Mouse (Mus musculus) intestine, embryonic 15.5 days (tissue): Measurements from ENCODE around the gene AI481877. TPM values are rescaled to one million over a fixed set of nuclear protein-coding genes. Genes with fewer than 3 reads are reported as not detected.
A peak's percentile ranks its signal among the peaks of the same experiment; 100 is the strongest.

Source experiments
- ATAC-seq: fragments of 200-750 bp; cut with Nextera tagmentation; 2 replicates; pipeline ENCODE4 v1.8.0; 2017; ENCODE audit warnings: moderate TSS enrichment, moderate library complexity
- H3K27ac ChIP-seq: fragments of 300-500 bp; sonication (generic); 2 replicates; pipeline ENCODE4 v1.5.1; 2015; ENCODE audit warnings: mild to moderate bottlenecking, inconsistent platforms
- H3K27me3 ChIP-seq: fragments of 300-500 bp; sonication (generic); replicated peaks from 2 replicates; pipeline ENCODE4 v1.6.1; 2015; ENCODE audit warnings: inconsistent platforms
- H3K36me3 ChIP-seq: fragments of 300-500 bp; sonication (generic); 2 replicates; pipeline ENCODE4 v1.6.1; 2015; ENCODE audit warnings: inconsistent platforms
- H3K4me1 ChIP-seq: fragments of 300-500 bp; sonication (generic); replicated peaks from 2 replicates; pipeline ENCODE4 v1.6.1; 2015; ENCODE audit warnings: inconsistent platforms
- H3K4me2 ChIP-seq: fragments of 300-500 bp; sonication (generic); replicated peaks from 2 replicates; pipeline ENCODE4 v1.6.1; 2015; ENCODE audit warnings: mild to moderate bottlenecking, inconsistent platforms
- H3K4me3 ChIP-seq: fragments of 300-500 bp; sonication (generic); replicated peaks from 2 replicates; pipeline ENCODE4 v1.5.1; 2015; ENCODE audit warnings: inconsistent platforms
- H3K9ac ChIP-seq: fragments of 300-500 bp; sonication (generic); 2 replicates; pipeline ENCODE4 v1.6.1; 2015; ENCODE audit warnings: inconsistent platforms
- H3K9me3 ChIP-seq: fragments of 300-500 bp; sonication (generic); 2 replicates; pipeline ENCODE4 v1.6.1; 2016; ENCODE audit warnings: inconsistent platforms
- WGBS: fragments of 180-500 bp; shearing (Covaris S2); methylation state at CpG from one replicate; pipeline ENCODE4 v1.1.7; 2015; 5-methylcytosine and 5-hydroxymethylcytosine counted together
- polyA plus RNA-seq: library from polyadenylated mRNA; unstranded; fragments of >200 nt; fragmentation: Nextera tagmentation; extraction: Ambion mirVana; gene quantifications from 2 replicates; pipeline ENCODE4 v1.2.1, GENCODE M21; 2015

Gene AI481877
- polyA plus RNA-seq, 1 experiment from 2014 or later: not detected

DNA sequence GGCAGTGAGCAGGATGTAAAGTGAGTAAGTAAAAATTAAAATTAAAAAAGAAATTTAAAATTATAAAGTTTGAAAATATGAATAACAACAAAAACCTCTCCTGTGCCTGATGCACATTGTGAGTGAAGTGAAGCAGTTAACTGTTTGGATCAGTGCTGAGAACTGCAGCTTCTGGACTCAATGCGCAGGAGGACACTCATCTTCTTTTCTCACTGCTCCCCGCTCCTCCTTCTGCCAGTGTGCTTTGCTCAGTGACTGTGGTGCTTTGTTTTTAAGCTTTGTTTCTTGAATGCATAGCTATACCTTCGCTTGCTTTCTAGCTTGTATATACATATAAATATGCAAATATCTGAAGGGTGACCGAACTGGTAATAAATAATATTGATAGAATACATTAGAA lies 30.1 kb downstream of the AI481877 start:
- Histone ChIP-seq H3K9me3 (no peaks in the 10 kb centered on the region), H3K27ac (no peak overlapping the region), H3K9ac (no peak overlapping the region), H3K27me3 (no peaks in the 10 kb centered on the region), H3K36me3 (no peaks in the 10 kb centered on the region), H3K4me1 (no peaks in the 10 kb centered on the region), H3K4me3 (no peak overlapping the region), H3K4me2 (no peak overlapping the region)
- ATAC-seq: no peak
- WGBS: 80% methylated on average over 4 of the region's 4 CpGs

DNA sequence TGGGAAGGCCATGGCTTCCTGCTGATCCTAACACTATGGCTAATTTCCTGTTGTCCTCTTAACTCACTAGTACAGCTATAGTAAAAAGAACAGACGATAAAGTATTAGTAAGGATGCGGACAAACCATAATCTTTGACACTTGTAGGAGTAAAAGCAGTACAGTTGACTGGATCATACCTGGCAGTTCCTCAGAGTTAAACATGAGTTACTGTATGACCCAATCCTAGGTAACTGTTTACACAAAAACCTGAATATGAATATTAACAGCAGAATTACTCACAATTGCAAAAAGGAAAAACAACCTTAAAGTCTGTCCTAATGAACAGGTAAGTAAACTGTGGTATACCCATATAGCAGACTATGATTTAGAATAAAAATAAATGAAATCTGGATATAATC lies 30.9 kb downstream of the AI481877 start:
- Histone ChIP-seq H3K9ac (no peak overlapping the region), H3K4me1 (no peaks in the 10 kb centered on the region), H3K9me3 (no peaks in the 10 kb centered on the region), H3K36me3 (no peaks in the 10 kb centered on the region), H3K4me2 (no peak overlapping the region), H3K27ac (no peak overlapping the region), H3K4me3 (no peak overlapping the region), H3K27me3 (no peaks in the 10 kb centered on the region)
- WGBS: 78% methylated on average over 2 of the region's 2 CpGs
- no peak for ATAC-seq

DNA sequence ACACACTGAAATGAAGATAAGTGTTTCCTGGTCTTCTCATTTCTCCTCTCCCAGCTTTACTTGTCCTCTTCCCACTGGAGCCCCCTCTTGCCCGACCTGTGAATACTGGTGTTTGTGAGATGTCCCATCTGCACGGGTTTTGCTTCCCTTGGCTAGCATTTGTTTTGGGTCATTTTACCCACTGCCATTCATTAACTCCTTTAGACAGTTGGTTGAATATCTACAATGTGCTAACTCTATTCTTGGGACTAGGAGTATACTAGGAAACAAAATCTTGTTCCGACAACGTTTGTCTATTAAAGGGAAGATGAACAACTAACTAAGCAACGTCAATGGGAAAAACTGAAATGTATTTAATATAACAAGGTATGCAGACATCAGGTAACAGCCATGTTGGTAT lies 32.1 kb downstream of the AI481877 start:
- no peaks in the 10 kb centered on the region for H3K27me3 ChIP-seq
- H3K9me3 ChIP-seq: no peaks in the 10 kb centered on the region
- H3K9ac ChIP-seq: no peak overlapping the region
- no peaks in the 10 kb centered on the region for H3K36me3 ChIP-seq
- H3K27ac ChIP-seq: no peak overlapping the region
- no peaks in the 10 kb centered on the region for H3K4me1 ChIP-seq
- ATAC-seq: no peak
- no peak overlapping the region for H3K4me3 ChIP-seq
- no peak overlapping the region for H3K4me2 ChIP-seq
- 72% methylated on average over 5 of the region's 5 CpGs for WGBS

DNA sequence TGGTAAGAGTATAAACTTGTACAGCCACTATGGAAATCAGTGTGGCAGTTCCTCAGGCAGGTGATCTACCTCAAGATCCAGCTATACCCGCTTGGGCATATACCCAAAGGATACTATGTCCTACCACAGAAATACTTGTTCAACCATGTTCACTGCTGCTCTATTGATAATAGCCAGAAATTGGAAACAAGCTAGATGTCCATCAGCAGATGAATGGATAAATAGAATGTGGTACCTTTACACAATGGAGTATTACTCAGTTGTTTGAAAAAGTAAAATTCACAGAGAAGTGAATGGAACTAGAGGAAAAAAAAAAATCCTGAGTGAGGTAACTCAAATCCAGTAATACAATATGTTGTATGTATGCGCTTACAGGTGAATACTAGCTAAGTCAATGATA lies 34.6 kb downstream of the AI481877 start:
- ATAC-seq: no peak
- Histone ChIP-seq H3K4me1 (no peaks in the 10 kb centered on the region), H3K27ac (no peak overlapping the region), H3K9me3 (no peaks in the 10 kb centered on the region), H3K4me2 (no peak overlapping the region), H3K27me3 (no peaks in the 10 kb centered on the region), H3K4me3 (no peak overlapping the region), H3K36me3 (no peaks in the 10 kb centered on the region), H3K9ac (no peak overlapping the region)
- WGBS: 87% methylated on average over 2 of the region's 2 CpGs

DNA sequence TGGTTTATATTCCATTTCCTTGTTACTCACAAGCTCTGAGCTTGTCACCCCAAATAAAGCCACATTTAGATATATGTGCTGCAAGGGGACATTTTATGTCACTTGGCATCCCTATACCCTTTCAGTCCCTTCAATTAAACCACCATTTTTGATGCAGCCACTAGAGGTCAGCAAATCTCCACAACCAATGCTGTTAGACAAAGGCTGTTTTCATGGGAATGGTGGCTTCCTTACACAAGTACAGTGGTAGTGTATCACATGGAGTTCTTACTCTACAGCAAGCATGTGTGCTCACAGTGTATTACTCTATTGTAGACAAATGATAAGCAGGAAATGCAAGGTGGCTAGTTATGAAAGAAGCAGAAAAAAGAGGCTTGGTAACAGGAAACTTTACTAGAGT lies 42.4 kb downstream of the AI481877 start:
- Histone ChIP-seq H3K4me3 (no peak overlapping the region), H3K9me3 (no peaks in the 10 kb centered on the region), H3K27me3 (no peaks in the 10 kb centered on the region), H3K36me3 (no peaks in the 10 kb centered on the region), H3K9ac (no peak overlapping the region), H3K4me1 (no peaks in the 10 kb centered on the region), H3K27ac (no peak overlapping the region), H3K4me2 (no peak overlapping the region)
- ATAC-seq: peak; percentile 69

- WGBS: 40% methylated on average over 1 of the region's 1 CpGs
- no peaks in the 10 kb centered on the region for H3K27me3 ChIP-seq
- H3K9ac ChIP-seq: no peak overlapping the region
- no peaks in the 10 kb centered on the region for H3K36me3 ChIP-seq
- no peak overlapping the region for H3K27ac ChIP-seq
- H3K4me2 ChIP-seq: no peak overlapping the region
- H3K9me3 ChIP-seq: no peaks in the 10 kb centered on the region
- ATAC-seq: no peak
- no peak overlapping the region for H3K4me3 ChIP-seq
- no peaks in the 10 kb centered on the region for H3K4me1 ChIP-seq
Measured at GRCm38 (mm10) chr4:59089391-59089790, 49.4 kb downstream of the AI481877 start.

- H3K4me1 ChIP-seq: no peaks in the 10 kb centered on the region
- no peaks in the 10 kb centered on the region for H3K9me3 ChIP-seq
- no peak overlapping the region for H3K27ac ChIP-seq
- H3K9ac ChIP-seq: no peak overlapping the region
- WGBS: 81% methylated on average over 2 of the region's 2 CpGs
- no peak for ATAC-seq
- H3K36me3 ChIP-seq: no peaks in the 10 kb centered on the region
- no peaks in the 10 kb centered on the region for H3K27me3 ChIP-seq
- H3K4me2 ChIP-seq: no peak overlapping the region
- H3K4me3 ChIP-seq: no peak overlapping the region
Measured at GRCm38 (mm10) chr4:59083430-59083829, 55.4 kb downstream of the AI481877 start.

DNA sequence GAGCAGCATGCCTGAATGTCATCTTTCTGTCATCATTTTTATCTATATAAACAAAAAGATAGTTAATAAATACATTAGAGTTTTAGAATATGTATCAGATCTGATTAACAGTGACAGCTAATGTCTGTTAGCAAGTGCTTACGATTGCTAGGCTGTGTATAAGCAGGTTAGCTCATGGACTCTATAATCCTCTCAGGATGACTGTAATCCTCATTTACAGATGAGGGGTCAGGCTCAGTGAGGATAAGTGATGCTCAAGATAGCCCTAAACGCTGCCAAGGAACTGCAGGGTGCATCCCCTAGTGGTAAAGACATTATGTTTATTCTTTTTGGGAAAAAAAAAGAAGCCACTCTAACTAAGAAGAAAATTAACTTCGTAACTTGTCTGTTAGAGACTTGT lies 69.5 kb downstream of the AI481877 start:
- ATAC-seq: no peak
- Histone ChIP-seq H3K27ac (no peak overlapping the region), H3K27me3 (no peaks in the 10 kb centered on the region), H3K4me2 (no peak overlapping the region), H3K36me3 (no peaks in the 10 kb centered on the region), H3K9ac (no peak overlapping the region), H3K4me1 (no peaks in the 10 kb centered on the region), H3K4me3 (no peak overlapping the region), H3K9me3 (no peaks in the 10 kb centered on the region)
- 53% methylated on average over 3 of the region's 3 CpGs for WGBS

DNA sequence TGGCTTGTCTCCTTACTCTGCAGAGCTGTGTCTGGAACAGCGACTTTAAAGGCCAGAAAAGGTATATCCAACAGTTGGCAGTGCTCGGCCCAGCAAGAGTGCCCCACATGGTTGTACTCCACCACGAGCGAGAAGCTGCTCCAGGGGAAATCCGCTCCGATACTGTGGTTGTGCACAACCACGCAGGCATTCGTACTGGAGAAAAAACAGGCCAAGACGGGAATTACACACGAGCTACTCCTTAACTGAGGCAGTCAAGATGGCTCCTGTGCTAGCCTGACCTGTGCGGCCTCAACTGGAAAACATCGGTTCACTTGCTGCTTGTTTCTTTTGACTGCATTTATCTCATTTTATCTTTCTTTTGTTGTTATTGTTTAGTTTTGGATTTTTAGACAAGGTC lies 76.3 kb downstream of the AI481877 start:
- no peak overlapping the region for H3K4me2 ChIP-seq
- H3K9ac ChIP-seq: no peak overlapping the region
- H3K27ac ChIP-seq: no peak overlapping the region
- H3K4me1 ChIP-seq: no peaks in the 10 kb centered on the region
- H3K9me3 ChIP-seq: no peaks in the 10 kb centered on the region
- H3K36me3 ChIP-seq: no peaks in the 10 kb centered on the region
- WGBS: 75% methylated on average over 12 of the region's 12 CpGs
- ATAC-seq: no peak
- no peaks in the 10 kb centered on the region for H3K27me3 ChIP-seq
- no peak overlapping the region for H3K4me3 ChIP-seq

DNA sequence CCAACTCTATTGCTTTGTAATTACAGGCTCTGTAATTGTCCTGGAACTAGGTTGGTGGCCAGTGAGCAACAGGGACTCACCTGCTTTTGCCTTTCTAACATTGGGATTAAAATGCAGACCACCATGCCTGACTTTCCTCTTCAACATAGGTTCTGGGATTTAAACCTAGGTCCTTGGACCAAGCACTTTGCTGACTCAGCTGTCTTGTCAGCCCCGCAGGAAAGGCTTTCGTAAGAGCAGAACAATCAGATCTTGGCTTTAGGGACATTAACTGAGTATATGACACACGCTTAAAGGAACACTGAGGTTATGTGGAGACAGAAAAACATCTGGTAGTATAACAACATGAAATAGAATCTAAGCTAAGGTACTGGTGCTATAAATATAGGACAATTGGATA lies 80.9 kb downstream of the AI481877 start:
- WGBS: 84% methylated on average over 3 of the region's 3 CpGs

GRCm38 (mm10) chr4:59051081-59051480 lies 87.7 kb downstream of the AI481877 start:
- Histone ChIP-seq H3K4me2 (no peak overlapping the region), H3K4me1 (no peaks in the 10 kb centered on the region), H3K9me3 (no peaks in the 10 kb centered on the region), H3K4me3 (no peak overlapping the region), H3K27me3 (no peaks in the 10 kb centered on the region), H3K9ac (no peak overlapping the region), H3K27ac (no peak overlapping the region), H3K36me3 (no peaks in the 10 kb centered on the region)
- 86% methylated on average over 1 of the region's 1 CpGs for WGBS
- no peak for ATAC-seq

More for the DNA sequence above, 80.9 kb downstream of the AI481877 start:
- Histone ChIP-seq H3K9ac (no peak overlapping the region), H3K4me1 (no peaks in the 10 kb centered on the region), H3K4me2 (no peak overlapping the region), H3K27me3 (no peaks in the 10 kb centered on the region), H3K4me3 (no peak overlapping the region), H3K36me3 (no peaks in the 10 kb centered on the region), H3K9me3 (no peaks in the 10 kb centered on the region), H3K27ac (no peak overlapping the region)
- ATAC-seq: no peak

- H3K36me3 ChIP-seq: no peaks in the 10 kb centered on the region
- H3K27ac ChIP-seq: no peak overlapping the region
- no peaks in the 10 kb centered on the region for H3K27me3 ChIP-seq
- H3K9ac ChIP-seq: no peak overlapping the region
- no peak overlapping the region for H3K4me2 ChIP-seq
- H3K4me3 ChIP-seq: no peak overlapping the region
- no peak for ATAC-seq
- no peaks in the 10 kb centered on the region for H3K9me3 ChIP-seq
- WGBS: 41% methylated on average over 3 of the region's 3 CpGs
- H3K4me1 ChIP-seq: no peaks in the 10 kb centered on the region
Measured at GRCm38 (mm10) chr4:59047222-59047621, 91.6 kb downstream of the AI481877 start.

GRCm38 (mm10) chr4:59043891-59044290 lies 94.9 kb downstream of the AI481877 start:
- Histone ChIP-seq H3K27me3 (no peaks in the 10 kb centered on the region), H3K9ac (no peak overlapping the region), H3K4me2 (no peak overlapping the region), H3K4me1 (no peaks in the 10 kb centered on the region), H3K27ac (no peak overlapping the region), H3K36me3 (no peaks in the 10 kb centered on the region), H3K9me3 (no peaks in the 10 kb centered on the region), H3K4me3 (no peak overlapping the region)
- ATAC-seq: no peak
- 59% methylated on average over 6 of the region's 6 CpGs for WGBS

DNA sequence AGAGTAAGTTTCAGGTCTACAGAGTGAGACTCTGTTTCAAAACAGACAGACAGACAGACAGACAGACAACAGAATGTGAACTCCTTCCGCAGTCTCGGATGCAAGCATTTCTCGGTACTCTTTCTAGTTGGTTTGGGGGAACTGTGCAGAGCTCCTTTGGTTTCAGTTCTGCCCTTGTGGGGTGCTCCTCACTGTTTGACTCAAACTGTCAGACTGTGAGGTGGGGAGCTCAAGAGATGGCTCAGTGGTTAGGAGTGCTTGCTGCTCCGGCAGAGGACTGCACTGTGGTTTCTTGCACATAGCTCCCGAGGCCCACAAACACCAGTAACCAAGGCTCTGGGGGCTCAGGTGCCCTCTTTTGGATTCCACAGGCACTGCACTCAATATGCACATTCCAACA lies 95.7 kb downstream of the AI481877 start:
- Histone ChIP-seq H3K9ac (no peak overlapping the region), H3K27ac (no peak overlapping the region), H3K27me3 (no peaks in the 10 kb centered on the region), H3K4me2 (no peak overlapping the region), H3K4me3 (no peak overlapping the region), H3K36me3 (no peaks in the 10 kb centered on the region), H3K4me1 (no peaks in the 10 kb centered on the region), H3K9me3 (no peaks in the 10 kb centered on the region)
- 97% methylated on average over 5 of the region's 5 CpGs for WGBS
- ATAC-seq: no peak
